Mouse (Mus musculus) neural tube, embryonic 13.5 days (tissue): ENCODE results near the gene Os9. TPM values are rescaled to one million over a fixed set of nuclear protein-coding genes. Genes with fewer than 3 reads are reported as not detected.
A peak's percentile ranks its signal among the peaks of the same experiment; 100 is the strongest.

Experiments
- ATAC-seq: fragments of 200-750 bp; cut with Nextera tagmentation; 2 replicates; pipeline ENCODE4 v1.8.0; 2017; ENCODE audit warnings: low read depth, mild to moderate bottlenecking, moderate TSS enrichment, moderate library complexity
- H3K27ac ChIP-seq: fragments of 300-500 bp; sonication (generic); replicated peaks from 2 replicates; pipeline ENCODE4 v1.5.1; 2015; ENCODE audit warnings: moderate library complexity, mild to moderate bottlenecking, inconsistent platforms
- H3K27me3 ChIP-seq: fragments of 300-500 bp; sonication (generic); 2 replicates; pipeline ENCODE4 v1.6.1; 2015; ENCODE audit warnings: mild to moderate bottlenecking, inconsistent platforms
- H3K36me3 ChIP-seq: fragments of 300-500 bp; sonication (generic); 2 replicates; pipeline ENCODE4 v1.6.1; 2015; ENCODE audit warnings: mild to moderate bottlenecking, inconsistent platforms
- H3K4me1 ChIP-seq: fragments of 300-500 bp; sonication (generic); replicated peaks from 2 replicates; pipeline ENCODE4 v1.6.1; 2015; ENCODE audit warnings: inconsistent platforms
- H3K4me2 ChIP-seq: fragments of 300-500 bp; sonication (generic); 2 replicates; pipeline ENCODE4 v1.6.1; 2015; ENCODE audit warnings: inconsistent platforms, mild to moderate bottlenecking, moderate library complexity
- H3K4me3 ChIP-seq: fragments of 300-500 bp; sonication (generic); 2 replicates; pipeline ENCODE4 v1.5.1; 2015; ENCODE audit warnings: mild to moderate bottlenecking, inconsistent platforms
- H3K9ac ChIP-seq: fragments of 300-500 bp; sonication (generic); 2 replicates; pipeline ENCODE4 v1.6.1; 2015; ENCODE audit warnings: moderate library complexity, mild to moderate bottlenecking, inconsistent platforms
- H3K9me3 ChIP-seq: fragments of 300-500 bp; sonication (generic); 2 replicates; pipeline ENCODE4 v1.6.1; 2016; ENCODE audit warnings: inconsistent platforms
- WGBS: fragments of 180-500 bp; shearing (Covaris S2); methylation state at CpG from one replicate; pipeline ENCODE4 v1.1.7; 2015; 5-methylcytosine and 5-hydroxymethylcytosine counted together
- polyA plus RNA-seq: library from polyadenylated mRNA; unstranded; fragments of >200 nt; fragmentation: Nextera tagmentation; extraction: Ambion mirVana; gene quantifications from 2 replicates; pipeline ENCODE4 v1.2.1, GENCODE M21; 2015

Gene Os9
- polyA plus RNA-seq, 1 experiment from 2014 or later: 146 TPM

GRCm38 (mm10) chr10:127058161-127058560 is 62.8 kb downstream of the Os9 start:
- WGBS: under 1% methylated on average over 9 of the region's 9 CpGs
- Histone ChIP-seq H3K36me3 (peaks cover 45% of the 10 kb centered on the region), H3K4me3 (peak overlapping the region; percentile 90), H3K9me3 (no peaks in the 10 kb centered on the region), H3K27me3 (0 out of 2 replicates have a peak, but pooled peaks cover 4% of the 10 kb centered on the region), H3K4me1 (peaks cover 68% of the 10 kb centered on the region), H3K27ac (0 out of 2 replicates have a peak overlapping the region, but pooled peaks have one; percentile 98), H3K9ac (peak overlapping the region; percentile 99), H3K4me2 (peak overlapping the region; percentile 87)
- no peak for ATAC-seq

- whole genome bisulfite sequencing: 88% methylated on average over 20 of the region's 20 CpGs
- H3K4me2 ChIP-seq: no peak overlapping the region
- H3K27ac ChIP-seq: no peak overlapping the region
- H3K9ac ChIP-seq: no peak overlapping the region
- no peak for ATAC-seq
- peaks cover 48% of the 10 kb centered on the region for H3K36me3 ChIP-seq
- H3K27me3 ChIP-seq: peaks cover 20% of the 10 kb centered on the region
- no peak overlapping the region for H3K4me3 ChIP-seq
- peaks cover 58% of the 10 kb centered on the region for H3K4me1 ChIP-seq
- H3K9me3 ChIP-seq: no peaks in the 10 kb centered on the region
These were observed 64.4 kb downstream of the Os9 start for GRCm38 (mm10) chr10:127056490-127056889.

GRCm38 (mm10) chr10:127055406-127055805 is 65.5 kb downstream of the Os9 start:
- H3K9me3 ChIP-seq: no peaks in the 10 kb centered on the region
- peaks cover 47% of the 10 kb centered on the region for H3K4me1 ChIP-seq
- no peak overlapping the region for H3K4me3 ChIP-seq
- H3K9ac ChIP-seq: no peak overlapping the region
- no peak overlapping the region for H3K4me2 ChIP-seq
- peaks cover 31% of the 10 kb centered on the region for H3K27me3 ChIP-seq
- WGBS: 88% methylated on average over 8 of the region's 8 CpGs
- H3K27ac ChIP-seq: no peak overlapping the region
- ATAC-seq: no peak
- peaks cover 48% of the 10 kb centered on the region for H3K36me3 ChIP-seq

GRCm38 (mm10) chr10:127054646-127055045 is 66.3 kb downstream of the Os9 start:
- Histone ChIP-seq H3K36me3 (peaks cover 48% of the 10 kb centered on the region), H3K9ac (no peak overlapping the region), H3K4me3 (no peak overlapping the region), H3K27me3 (peaks cover 38% of the 10 kb centered on the region), H3K9me3 (no peaks in the 10 kb centered on the region), H3K27ac (no peak overlapping the region), H3K4me1 (peaks cover 45% of the 10 kb centered on the region), H3K4me2 (no peak overlapping the region)
- no peak for ATAC-seq
- 72% methylated on average over 4 of the region's 4 CpGs for WGBS

- H3K36me3 ChIP-seq: peaks cover 22% of the 10 kb centered on the region
- H3K27me3 ChIP-seq: peaks cover 66% of the 10 kb centered on the region
- no peak overlapping the region for H3K4me3 ChIP-seq
- WGBS: 17% methylated on average over 10 of the region's 10 CpGs
- no peak overlapping the region for H3K4me2 ChIP-seq
- no peak for ATAC-seq
- peaks cover 18% of the 10 kb centered on the region for H3K4me1 ChIP-seq
- H3K9me3 ChIP-seq: no peaks in the 10 kb centered on the region
- H3K9ac ChIP-seq: no peak overlapping the region
- H3K27ac ChIP-seq: no peak overlapping the region
These were observed 70.8 kb downstream of the Os9 start for GRCm38 (mm10) chr10:127050119-127050474.

GRCm38 (mm10) chr10:127049395-127050118 is 71.4 kb downstream of the Os9 start:
- Histone ChIP-seq H3K27me3 (peaks cover 66% of the 10 kb centered on the region), H3K9me3 (no peaks in the 10 kb centered on the region), H3K27ac (no peak overlapping the region), H3K36me3 (peaks cover 17% of the 10 kb centered on the region), H3K4me1 (peaks cover 12% of the 10 kb centered on the region), H3K9ac (no peak overlapping the region), H3K4me2 (no peak overlapping the region), H3K4me3 (no peak overlapping the region)
- ATAC-seq: 0 out of 2 replicates have a peak, but pooled peaks have one; percentile 17
- 2% methylated on average over 29 of the region's 29 CpGs for WGBS

DNA sequence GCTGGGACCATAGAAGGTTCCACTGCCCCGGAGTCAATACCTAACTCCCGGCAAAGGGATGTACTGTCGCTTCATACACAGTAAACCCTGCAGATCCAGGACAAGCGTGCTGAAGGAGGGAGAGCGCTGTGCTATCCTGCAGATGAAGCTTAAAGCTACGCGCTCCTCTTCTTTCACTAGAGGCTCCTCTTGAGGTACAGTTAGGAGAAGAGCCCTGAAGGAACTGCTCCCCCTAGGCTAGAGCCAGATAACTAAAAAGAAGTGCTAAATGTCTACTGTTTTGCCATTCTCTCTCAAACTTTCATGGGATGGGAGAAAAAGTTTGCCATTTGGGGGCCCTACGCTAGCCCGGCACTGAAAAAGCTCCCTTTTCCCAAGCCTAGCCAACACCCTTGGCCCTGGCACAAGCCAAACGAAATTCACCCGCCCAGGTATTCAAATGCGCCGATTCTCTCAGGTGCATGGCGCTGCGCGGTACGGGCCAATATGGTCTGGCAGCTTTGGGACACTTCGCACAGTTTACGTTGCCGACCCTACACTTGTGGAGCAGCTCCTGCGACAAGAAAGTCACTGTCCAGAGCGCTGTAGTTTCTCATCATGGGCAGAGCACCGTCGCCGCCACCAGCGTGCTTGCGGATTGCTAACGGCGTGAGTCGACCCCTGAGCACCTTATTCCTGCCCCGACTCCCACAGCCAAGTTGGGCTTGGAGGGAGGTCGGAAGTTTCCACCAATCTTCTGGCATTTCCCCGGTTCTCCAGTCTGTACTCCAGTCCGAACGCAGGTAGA is 72.1 kb downstream of the Os9 start:
- H3K27ac ChIP-seq: no peak overlapping the region
- H3K9me3 ChIP-seq: no peaks in the 10 kb centered on the region
- 4% methylated on average over 35 of the region's 35 CpGs for WGBS
- H3K27me3 ChIP-seq: peaks cover 66% of the 10 kb centered on the region
- H3K9ac ChIP-seq: no peak overlapping the region
- no peak for ATAC-seq
- no peak overlapping the region for H3K4me2 ChIP-seq
- peaks cover 10% of the 10 kb centered on the region for H3K4me1 ChIP-seq
- H3K36me3 ChIP-seq: peaks cover 9% of the 10 kb centered on the region; the same call in 1 of the 2 replicates
- H3K4me3 ChIP-seq: no peak overlapping the region

DNA sequence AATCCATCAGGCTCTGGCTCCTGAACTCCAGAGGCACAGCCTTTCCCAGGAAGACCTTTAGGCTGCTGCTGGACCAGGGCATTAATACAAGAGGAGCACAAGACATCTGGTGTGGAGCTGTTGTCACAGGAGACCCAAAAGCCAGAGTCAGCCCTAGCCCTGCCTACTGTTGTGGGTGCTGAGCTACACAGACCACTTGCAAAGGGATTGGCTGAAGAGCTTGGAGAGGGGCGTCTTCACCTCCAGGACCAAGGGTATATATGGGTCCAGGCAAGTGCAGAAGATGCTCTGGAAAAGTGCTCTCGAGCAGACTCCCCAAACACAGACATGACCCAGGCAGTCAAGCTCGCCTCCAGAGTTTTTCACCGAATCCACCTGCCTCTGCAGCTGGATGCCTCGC is 73.0 kb downstream of the Os9 start, which contains the start of gene Cyp27b1:
Gene Cyp27b1 (plus strand): TSS at position 297 of the 400 bp plus-strand sequence.
- ATAC-seq: no peak
- 32% methylated on average over 5 of the region's 5 CpGs for WGBS
- H3K9ac ChIP-seq: no peak within 1 kb of the TSS
- no peak within 1 kb of the TSS for H3K4me2 ChIP-seq
- H3K27ac ChIP-seq: no peak within 1 kb of the TSS
- H3K9me3 ChIP-seq: no peaks in the 10 kb centered on the region
- peaks cover 10% of the 10 kb centered on the region for H3K4me1 ChIP-seq
- H3K27me3 ChIP-seq: peaks cover 61% of the 10 kb centered on the region
- H3K4me3 ChIP-seq: no peak within 1 kb of the TSS
- peaks cover 4% of the 10 kb centered on the region; the same call in 1 of the 2 replicates for H3K36me3 ChIP-seq

Other genes with a start within 250 kb of the Os9 start
- gene Atp23, start 219.8 kb downstream of the Os9 start, polyA plus RNA-seq: 10.5 and 12.0 TPM in 2 replicates
- 21.9 and 26.9 TPM in 2 replicates for gene Ctdsp2, start 142.4 kb downstream of the Os9 start, polyA plus RNA-seq
- 23.0 and 36.0 TPM in 2 replicates for gene Avil, start 120.4 kb downstream of the Os9 start, polyA plus RNA-seq
- 53.3 and 65.1 TPM in 2 replicates for gene Tsfm, start 90.3 kb downstream of the Os9 start, polyA plus RNA-seq
- 22.5 and 25.7 TPM in 2 replicates for gene Mettl1, start 79.7 kb downstream of the Os9 start, polyA plus RNA-seq
- gene Eef1akmt3, start 79.6 kb downstream of the Os9 start, polyA plus RNA-seq: 0.20 and 0.25 TPM in 2 replicates
- gene Cyp27b1, start 72.9 kb downstream of the Os9 start, polyA plus RNA-seq: 0.12 and 0.28 TPM in 2 replicates
- 5.4 and 6.3 TPM in 2 replicates for gene March9, start 60.9 kb downstream of the Os9 start, polyA plus RNA-seq
- gene Cdk4, start 57.6 kb downstream of the Os9 start, polyA plus RNA-seq: 1,139 and 1,291 TPM in 2 replicates
- gene Tspan31, start 50.9 kb downstream of the Os9 start, polyA plus RNA-seq: 125 and 136 TPM in 2 replicates
- gene Agap2, start 45.8 kb downstream of the Os9 start, polyA plus RNA-seq: 1.9 and 2.3 TPM in 2 replicates
- gene B4galnt1, start 44.1 kb upstream of the Os9 start, polyA plus RNA-seq: 45.0 and 45.1 TPM in 2 replicates
- gene Slc26a10, start 59.5 kb upstream of the Os9 start, polyA plus RNA-seq: 0.83 and 0.93 TPM in 2 replicates
- 38.1 and 42.0 TPM in 2 replicates for gene Arhgef25, start 69.0 kb upstream of the Os9 start, polyA plus RNA-seq
- gene Dtx3, start 74.6 kb upstream of the Os9 start, polyA plus RNA-seq: 188 and 221 TPM in 2 replicates
- gene Pip4k2c, start 90.5 kb upstream of the Os9 start, polyA plus RNA-seq: 20.2 and 20.7 TPM in 2 replicates
- 102 and 104 TPM in 2 replicates for gene Kif5a, start 142.2 kb upstream of the Os9 start, polyA plus RNA-seq
- 285 and 322 TPM in 2 replicates for gene Dctn2, start 145.2 kb upstream of the Os9 start, polyA plus RNA-seq
- 14.5 and 16.7 TPM in 2 replicates for gene Mbd6, start 167.9 kb upstream of the Os9 start, polyA plus RNA-seq
- gene Mars, start 190.7 kb upstream of the Os9 start, polyA plus RNA-seq: 103 and 110 TPM in 2 replicates
- 1.0 and 1.4 TPM in 2 replicates for gene Arhgap9, start 200.8 kb upstream of the Os9 start, polyA plus RNA-seq
- gene Gli1, start 220.8 kb upstream of the Os9 start, polyA plus RNA-seq: 2.2 and 2.9 TPM in 2 replicates
- gene Inhbe, start 233.3 kb upstream of the Os9 start, polyA plus RNA-seq: not detected in 2 replicates
- not detected in 2 replicates for gene Inhbc, start 249.3 kb upstream of the Os9 start, polyA plus RNA-seq